ENCODE assay signal across 8 mouse cellular contexts in genomic region chr14:87451645-87452443, GRCm38 (mm10). TPM values are rescaled to one million over a fixed set of nuclear protein-coding genes. Genes with fewer than 3 reads are reported as not detected.
DNase-seq lines count a peak whose midpoint lies in the region; ATAC-seq lines count a peak whose summit lies in the region.

No protein-coding gene starts in this region.

- intact Hi-C loops in heart, postnatal 25 days (cut with DNase I): loop anchor here (2.0 to 10.0 kb wide), 3 partner anchors 35 to 237 kb away; partner anchors contain the start of gene Tdrd3

- DNase-seq in heart, adult 11 months: peak; percentile 80
- DNase-seq in heart, postnatal 25 days (ENCODE audit: low spot score): no peak
- DNase-seq in cerebellum, adult 8-10 months: peak; percentile 67
- peak; percentile 76 for DNase-seq in forelimb bud, embryonic 11.5 days (ENCODE audit: low read depth, low spot score)
- peak; percentile 77 for DNase-seq in hindlimb bud, embryonic 11.5 days (ENCODE audit: extremely low spot score, low read depth, low spot score)
- peak; percentile 32 to 73 for DNase-seq in layer of hippocampus, postnatal 36 days
- DNase-seq in right cerebral cortex, postnatal 14 days: peak; percentile 75

- peak; percentile 96 for ATAC-seq in megakaryocyte, adult 5-6 weeks (ENCODE audit: poor library complexity, severe bottlenecking)

RNA-seq across cellular contexts. Expression of gene Tdrd3, which starts 35.4 kb away (rescaled TPM):
- total RNA-seq in heart, postnatal 25 days (2021): 10 to 100 TPM; 24.9 to 25.3 TPM
- total RNA-seq in layer of hippocampus, postnatal 36 days (2021): 10 to 100 TPM; 28.4 to 29.5 TPM
- total RNA-seq in megakaryocyte, adult 5-6 weeks (2015): 12.7 and 15.0 TPM in 2 replicates
- total RNA-seq in megakaryocyte, adult 5-6 weeks (2017): 13.5 and 18.2 TPM in 2 replicates
